Mouse (Mus musculus): ENCODE data around the gene Nmrk2.
A peak's percentile ranks its signal among the peaks of the same experiment; 100 is the strongest.
"Not testable (repeated sequence)": the region's sequence is repeated elsewhere in the genome, so short reads cannot be mapped to it uniquely, and the experiment has no call there.

The Nmrk2 gene

GRCm38 (mm10) chr10:81201807-81202758 lies at the start of gene Nmrk2:
TSS of gene Nmrk2 (minus strand) at chr10:81202051.
- no peak for DNase-seq (ENCODE audit: extremely low spot score, low spot score)

- DNase-seq (ENCODE audit: extremely low spot score, low spot score), result no peak
Observed at GRCm38 (mm10) chr10:81249442-81249841, 47.6 kb upstream of the Nmrk2 start.

- no peak for DNase-seq (ENCODE audit: extremely low spot score, low spot score)
Observed at GRCm38 (mm10) chr10:81247804-81248203, 46.0 kb upstream of the Nmrk2 start.

- no peak for DNase-seq (ENCODE audit: extremely low spot score, low spot score)
Observed at GRCm38 (mm10) chr10:81245166-81245565, 43.3 kb upstream of the Nmrk2 start.

- peak; percentile 89 for DNase-seq (ENCODE audit: extremely low spot score, low spot score)
Observed at GRCm38 (mm10) chr10:81244595-81244994, 42.7 kb upstream of the Nmrk2 start.

GRCm38 (mm10) chr10:81244146-81244545 lies 42.3 kb upstream of the Nmrk2 start:
- DNase-seq (ENCODE audit: extremely low spot score, low spot score), result no peak

- no peak for DNase-seq (ENCODE audit: extremely low spot score, low spot score)
Observed at GRCm38 (mm10) chr10:81242021-81242420, 40.2 kb upstream of the Nmrk2 start.

- DNase-seq (ENCODE audit: extremely low spot score, low spot score), result peak; percentile 76
Observed at GRCm38 (mm10) chr10:81240876-81241275, 39.0 kb upstream of the Nmrk2 start.

- DNase-seq (ENCODE audit: extremely low spot score, low spot score), result no peak
Observed at GRCm38 (mm10) chr10:81238618-81239017, 36.8 kb upstream of the Nmrk2 start.

GRCm38 (mm10) chr10:81236471-81237268 lies 34.8 kb upstream of the Nmrk2 start:
- DNase-seq (ENCODE audit: extremely low spot score, low spot score), result no peak

GRCm38 (mm10) chr10:81234206-81234605 lies 32.4 kb upstream of the Nmrk2 start:
- DNase-seq (ENCODE audit: extremely low spot score, low spot score), result no peak

GRCm38 (mm10) chr10:81233226-81233585 lies 31.4 kb upstream of the Nmrk2 start:
- DNase-seq (ENCODE audit: extremely low spot score, low spot score), result no peak

GRCm38 (mm10) chr10:81232580-81233225 lies 30.9 kb upstream of the Nmrk2 start, which contains the start of gene Zfr2:
TSS of gene Zfr2 (plus strand) at chr10:81233155.
- peak; percentile 81 for DNase-seq (ENCODE audit: extremely low spot score, low spot score)

GRCm38 (mm10) chr10:81231436-81231835 lies 29.6 kb upstream of the Nmrk2 start:
- no peak for DNase-seq (ENCODE audit: extremely low spot score, low spot score)

GRCm38 (mm10) chr10:81230438-81231332 lies 28.8 kb upstream of the Nmrk2 start, which contains the start of gene Atcay:
TSS of gene Atcay (minus strand) at chr10:81230833.
- DNase-seq (ENCODE audit: extremely low spot score, low spot score), result peak; percentile 40

GRCm38 (mm10) chr10:81229735-81230437 lies 28.0 kb upstream of the Nmrk2 start:
- DNase-seq (ENCODE audit: extremely low spot score, low spot score), result no peak

- not testable (repeated sequence) for DNase-seq (ENCODE audit: extremely low spot score, low spot score)
Observed at GRCm38 (mm10) chr10:81223731-81224130, 21.9 kb upstream of the Nmrk2 start.

GRCm38 (mm10) chr10:81221402-81222015 lies 19.7 kb upstream of the Nmrk2 start:
- no peak for DNase-seq (ENCODE audit: extremely low spot score, low spot score)

GRCm38 (mm10) chr10:81217964-81218363 lies 16.1 kb upstream of the Nmrk2 start:
- peak; percentile 60 for DNase-seq (ENCODE audit: extremely low spot score, low spot score)
